Mouse (Mus musculus): ENCODE measurements around the gene Ncor2. TPM values are rescaled to one million over a fixed set of nuclear protein-coding genes. Genes with fewer than 3 reads are reported as not detected.

Gene Ncor2
- total RNA-seq, 2 experiments from 2014 or later = 0.91 to 37.3 TPM

DNA sequence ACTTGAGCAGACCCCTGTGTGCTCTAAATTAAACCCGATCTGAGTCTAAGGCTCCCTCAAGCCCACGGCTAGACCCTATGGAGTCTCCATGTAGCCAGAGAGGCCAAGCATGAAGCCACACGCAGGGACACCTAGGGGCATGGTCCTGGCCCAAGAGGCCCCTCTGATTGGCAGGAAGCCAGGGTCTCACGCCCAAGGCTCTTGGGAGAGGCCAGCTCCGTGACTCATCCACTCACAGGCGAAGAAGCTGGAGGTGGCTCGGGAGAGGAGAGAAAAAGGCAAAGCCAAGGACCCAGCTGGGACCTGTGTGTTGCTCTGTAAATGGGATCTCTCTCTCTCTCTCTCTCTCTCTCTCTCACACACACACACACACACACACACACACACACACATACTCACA is 44.6 kb downstream of the Ncor2 start:
- no peak for ATAC-seq (replicated peaks; ENCODE audit: low FRiP score, poor library complexity, severe bottlenecking)

DNA sequence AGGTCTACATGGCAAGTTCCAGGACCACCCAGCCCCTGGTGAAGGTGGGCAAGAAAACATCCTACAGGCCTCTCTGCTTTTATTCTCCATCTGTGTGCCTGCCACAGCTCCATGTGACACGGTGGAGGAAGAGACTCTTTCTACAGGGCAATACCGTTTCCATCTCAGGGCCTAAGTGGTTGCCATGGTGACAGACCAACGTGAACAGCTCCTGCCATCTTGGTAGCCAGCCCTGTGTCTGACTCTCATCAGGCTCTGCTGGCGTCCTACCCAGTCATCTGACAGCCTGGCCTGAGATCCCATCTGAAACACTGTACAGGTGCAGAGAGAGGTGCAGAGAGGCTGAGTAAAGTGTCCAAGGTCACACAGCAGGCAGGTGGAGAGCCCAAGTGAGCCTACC is 45.4 kb downstream of the Ncor2 start:
- no peak for ATAC-seq (replicated peaks; ENCODE audit: low FRiP score, poor library complexity, severe bottlenecking)

DNA sequence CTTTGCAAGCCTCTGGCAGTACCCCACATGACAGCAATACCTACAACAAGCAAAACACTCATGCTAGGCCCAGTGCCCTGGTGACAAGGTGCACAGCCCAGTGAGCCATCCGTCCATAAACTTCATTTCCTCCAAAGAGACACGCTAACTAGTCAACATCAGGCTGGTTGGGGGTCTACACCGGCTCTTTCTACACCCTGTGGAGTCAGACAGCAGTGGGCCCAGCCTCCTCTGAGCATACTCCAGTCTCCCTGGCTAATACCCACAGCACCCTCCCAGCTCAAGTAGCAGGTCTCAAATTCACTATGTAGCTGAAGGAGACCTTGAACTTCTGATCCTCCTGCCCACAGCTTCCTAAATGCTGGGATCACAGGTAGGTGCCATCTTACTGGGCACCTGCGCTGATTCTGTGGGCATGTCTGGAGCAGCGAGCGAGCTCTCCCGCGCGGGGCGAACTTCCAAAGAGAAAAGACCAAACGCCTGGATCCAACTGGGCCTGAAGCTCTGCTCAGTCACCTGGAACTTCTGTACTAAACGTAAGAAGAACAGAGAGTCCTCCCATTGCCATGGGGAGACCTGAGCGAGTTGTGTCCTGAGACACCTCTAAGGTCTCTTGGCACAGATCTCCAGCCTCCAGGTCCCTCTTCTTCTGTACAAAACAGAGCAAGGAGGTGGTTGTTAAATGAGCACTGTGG is 46.3 kb downstream of the Ncor2 start:
- no peak for ATAC-seq (replicated peaks; ENCODE audit: low FRiP score, poor library complexity, severe bottlenecking)

GRCm38 (mm10) chr5:125132069-125132468 is 47.0 kb downstream of the Ncor2 start:
- ATAC-seq (replicated peaks; ENCODE audit: low FRiP score, poor library complexity, severe bottlenecking) = no peak

DNA sequence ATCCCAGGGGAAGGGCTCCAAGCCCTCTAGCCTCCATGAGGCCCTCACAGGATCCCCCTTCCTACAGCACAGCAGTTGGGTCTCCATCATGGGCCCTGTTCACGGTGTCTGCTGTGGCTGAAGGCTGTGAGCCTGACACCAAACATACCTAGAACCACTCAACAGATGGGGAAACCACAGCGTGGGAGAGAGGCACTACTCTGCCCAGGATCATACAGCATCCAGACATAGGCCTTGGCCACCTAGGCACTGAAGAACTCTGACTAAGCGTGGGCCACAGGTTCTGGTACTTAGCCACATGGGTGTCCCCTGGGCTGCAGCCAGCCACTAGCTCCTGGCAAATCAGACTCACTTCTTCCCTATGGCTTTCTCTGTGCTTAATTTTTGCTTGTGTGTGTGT is 48.6 kb downstream of the Ncor2 start:
- ATAC-seq (replicated peaks; ENCODE audit: low FRiP score, poor library complexity, severe bottlenecking) = no peak

GRCm38 (mm10) chr5:125128939-125129385 is 50.1 kb downstream of the Ncor2 start:
- ATAC-seq (replicated peaks; ENCODE audit: low FRiP score, poor library complexity, severe bottlenecking) = no peak

GRCm38 (mm10) chr5:125127920-125128319 is 51.1 kb downstream of the Ncor2 start:
- no peak for ATAC-seq (replicated peaks; ENCODE audit: low FRiP score, poor library complexity, severe bottlenecking)

- ATAC-seq (replicated peaks; ENCODE audit: low FRiP score, poor library complexity, severe bottlenecking) = no peak
Observed at GRCm38 (mm10) chr5:125127426-125127825, 51.6 kb downstream of the Ncor2 start.

- no peak for ATAC-seq (replicated peaks; ENCODE audit: low FRiP score, poor library complexity, severe bottlenecking)
Observed at GRCm38 (mm10) chr5:125125966-125126464, 53.0 kb downstream of the Ncor2 start.

- no peak for ATAC-seq (replicated peaks; ENCODE audit: low FRiP score, poor library complexity, severe bottlenecking)
Observed at GRCm38 (mm10) chr5:125125219-125125618, 53.8 kb downstream of the Ncor2 start.

DNA sequence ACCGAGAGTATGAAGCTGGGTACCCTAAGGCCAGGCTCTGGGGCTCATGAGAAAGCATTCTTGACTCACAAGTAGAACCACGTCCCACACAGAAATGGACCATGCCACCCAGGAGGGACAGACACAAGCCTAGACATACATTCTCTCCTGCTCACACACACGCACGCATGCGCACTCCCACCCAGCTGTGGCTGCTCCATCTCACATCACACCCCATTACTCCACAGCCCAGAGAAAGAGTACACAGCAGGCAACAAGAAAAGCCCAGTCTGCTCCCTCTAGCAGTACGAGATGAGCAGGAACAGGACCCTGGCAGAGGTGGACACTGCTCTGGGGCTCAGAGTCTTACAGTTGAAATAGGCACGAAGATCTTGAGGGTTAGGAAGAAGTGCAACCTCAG is 55.0 kb downstream of the Ncor2 start:
- ATAC-seq (replicated peaks; ENCODE audit: low FRiP score, poor library complexity, severe bottlenecking) = no peak

DNA sequence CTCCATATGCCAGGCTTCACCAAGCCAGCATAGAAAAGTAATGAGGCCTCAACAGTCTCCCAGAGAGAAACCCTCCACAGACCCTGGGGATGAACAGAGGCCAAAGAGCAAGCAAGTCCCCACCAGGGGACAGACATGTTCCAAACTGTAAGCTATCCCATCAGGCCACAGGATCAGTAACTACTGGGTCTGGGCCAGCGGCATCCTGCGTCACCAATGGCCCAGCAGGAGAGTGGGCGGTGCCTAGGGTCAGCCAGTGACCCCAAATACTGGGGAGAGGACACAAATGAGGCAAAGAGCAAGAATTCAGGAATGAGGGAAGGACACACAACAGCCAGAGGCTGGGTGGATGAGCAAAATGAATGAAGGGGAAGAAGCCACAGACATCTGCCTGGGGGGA is 55.8 kb downstream of the Ncor2 start:
- ATAC-seq (replicated peaks; ENCODE audit: low FRiP score, poor library complexity, severe bottlenecking) = no peak

GRCm38 (mm10) chr5:125122546-125122945 is 56.5 kb downstream of the Ncor2 start:
- ATAC-seq (replicated peaks; ENCODE audit: low FRiP score, poor library complexity, severe bottlenecking) = no peak

DNA sequence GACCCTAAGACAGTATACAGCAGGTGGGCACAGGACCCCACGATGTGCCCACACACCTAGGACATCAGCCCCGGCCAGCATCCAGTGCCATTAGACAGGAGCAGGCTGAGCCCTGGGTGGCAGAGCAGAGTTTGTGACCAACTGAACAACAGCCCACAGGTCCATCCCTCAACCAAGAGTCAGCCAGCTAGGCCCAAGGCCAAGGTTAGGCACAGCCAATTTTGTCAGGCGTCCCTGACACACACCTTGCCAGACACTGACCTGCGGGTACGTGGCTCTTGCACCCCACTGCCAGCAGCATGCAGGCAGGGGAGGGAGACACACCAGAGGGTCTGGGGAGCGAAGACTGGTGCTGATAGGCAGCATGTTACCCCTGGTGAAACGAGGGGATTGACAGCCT is 57.0 kb downstream of the Ncor2 start:
- ATAC-seq (replicated peaks; ENCODE audit: low FRiP score, poor library complexity, severe bottlenecking) = no peak

DNA sequence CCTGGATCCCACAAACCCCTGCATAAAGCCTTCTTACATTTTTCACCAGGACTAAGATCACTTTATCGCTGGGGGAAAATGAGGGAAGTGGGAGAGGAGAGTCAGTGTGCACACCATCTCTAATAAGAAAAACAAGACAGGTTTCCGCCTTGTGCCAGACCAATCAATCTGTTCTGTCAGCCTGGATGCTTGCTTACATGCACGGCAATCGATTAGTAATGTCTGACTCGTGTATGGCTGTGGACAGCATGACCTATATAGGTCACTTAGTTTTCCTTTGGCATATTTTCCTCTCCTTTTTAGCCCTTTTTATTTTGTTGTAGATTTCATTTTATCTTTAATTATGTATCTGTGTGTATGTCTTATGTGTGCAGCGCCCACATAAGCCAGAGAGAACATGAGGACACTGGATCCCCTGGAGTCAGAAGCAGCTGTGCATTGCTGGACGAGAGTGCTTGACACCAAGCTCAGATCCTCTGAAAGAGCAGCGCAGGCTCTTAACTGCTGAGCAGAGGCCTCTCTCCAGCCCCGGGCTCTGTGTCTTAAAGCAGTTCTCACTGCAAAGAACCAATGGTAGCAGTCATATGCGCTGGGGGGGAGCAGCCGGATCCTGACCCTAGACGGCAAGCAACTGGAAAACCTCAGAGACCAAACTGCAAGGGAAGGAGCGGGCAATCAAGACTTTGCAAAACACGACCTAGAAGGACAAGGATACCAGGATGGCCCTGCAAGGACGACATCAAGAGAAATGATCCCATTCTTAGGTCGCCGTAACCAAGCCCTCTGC is 58.3 kb downstream of the Ncor2 start:
- no peak for ATAC-seq (replicated peaks; ENCODE audit: low FRiP score, poor library complexity, severe bottlenecking)

DNA sequence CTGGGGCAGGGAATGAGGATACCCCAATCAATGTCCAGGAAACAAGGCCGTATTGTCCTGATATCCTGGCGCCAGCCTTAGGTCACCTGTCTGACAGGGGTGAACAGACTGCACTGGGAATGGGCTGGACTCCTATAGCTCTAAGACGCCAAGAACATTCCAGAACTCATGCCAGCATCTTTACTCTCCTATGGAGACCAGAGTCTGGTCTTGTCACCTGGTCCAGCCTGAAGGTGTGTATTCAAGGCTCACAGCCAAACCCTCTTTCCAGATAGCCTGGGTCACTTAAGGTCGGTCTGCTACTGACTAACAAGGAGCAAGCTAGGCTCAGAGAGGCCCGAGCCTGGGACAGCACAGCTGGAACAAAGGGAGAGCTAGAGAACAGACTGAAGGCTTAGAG is 61.8 kb downstream of the Ncor2 start:
- ATAC-seq (replicated peaks; ENCODE audit: low FRiP score, poor library complexity, severe bottlenecking) = no peak

DNA sequence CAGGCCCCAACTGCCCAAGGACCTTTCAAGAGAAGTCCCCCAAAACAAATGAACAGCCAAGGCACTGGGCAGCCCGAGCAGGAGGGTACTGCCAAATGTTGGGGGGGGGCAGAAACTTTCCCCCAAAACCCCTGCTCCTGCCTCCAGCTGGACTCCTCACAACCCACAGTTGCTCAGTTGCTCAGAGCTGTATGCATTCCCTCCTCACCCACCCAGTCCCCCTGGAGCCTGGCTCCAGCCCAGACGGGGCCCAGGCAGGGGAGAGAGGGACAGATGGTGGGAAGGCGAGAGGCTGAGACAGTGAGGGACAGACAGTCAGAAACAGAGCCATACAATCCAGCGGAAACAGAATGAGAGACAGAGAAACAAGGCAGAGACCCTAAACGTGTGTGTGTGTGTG is 66.0 kb downstream of the Ncor2 start:
- no peak for ATAC-seq (replicated peaks; ENCODE audit: low FRiP score, poor library complexity, severe bottlenecking)

- ATAC-seq (replicated peaks; ENCODE audit: low FRiP score, poor library complexity, severe bottlenecking) = no peak
Observed at GRCm38 (mm10) chr5:125112588-125112987, 66.4 kb downstream of the Ncor2 start.

DNA sequence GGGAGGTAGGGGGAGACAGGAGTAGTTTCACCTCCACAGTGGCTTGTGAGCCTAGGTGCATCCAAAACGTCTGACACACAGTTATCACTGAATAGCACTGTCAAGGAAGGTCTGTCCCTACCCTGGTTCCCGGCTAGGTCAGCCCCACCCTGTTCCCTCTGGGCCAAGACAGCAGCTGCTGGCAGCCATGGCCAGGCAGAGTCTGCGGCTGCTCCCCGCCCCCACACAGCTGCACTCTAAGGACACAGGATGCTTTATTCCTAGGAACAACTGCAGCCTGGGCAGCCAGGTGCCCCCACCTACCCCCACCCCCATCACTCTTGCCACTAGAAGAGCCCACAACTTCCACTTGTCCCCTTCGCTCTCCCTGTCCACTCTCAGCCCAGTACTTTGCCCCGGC is 67.9 kb downstream of the Ncor2 start:
- ATAC-seq (replicated peaks; ENCODE audit: low FRiP score, poor library complexity, severe bottlenecking) = no peak

DNA sequence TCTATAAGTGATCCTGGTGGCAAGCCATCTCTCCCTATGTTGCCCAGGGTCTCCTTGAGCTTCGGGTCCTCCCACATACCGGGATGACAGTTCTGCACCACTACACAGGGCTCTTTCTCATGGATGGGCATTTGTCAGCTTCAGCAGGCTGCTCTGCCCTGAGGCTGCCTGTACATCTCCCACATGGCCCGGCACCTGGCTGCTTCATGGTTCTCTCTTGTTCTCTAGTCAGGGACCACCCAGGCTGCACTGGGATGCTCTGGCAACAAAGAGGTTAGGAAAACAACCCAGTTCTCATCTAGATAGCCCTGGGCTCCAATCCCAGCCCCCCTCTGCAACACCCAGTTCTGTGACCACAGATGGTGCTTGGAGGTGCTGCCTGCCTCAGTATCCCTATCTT is 68.3 kb downstream of the Ncor2 start:
- no peak for ATAC-seq (replicated peaks; ENCODE audit: low FRiP score, poor library complexity, severe bottlenecking)

DNA sequence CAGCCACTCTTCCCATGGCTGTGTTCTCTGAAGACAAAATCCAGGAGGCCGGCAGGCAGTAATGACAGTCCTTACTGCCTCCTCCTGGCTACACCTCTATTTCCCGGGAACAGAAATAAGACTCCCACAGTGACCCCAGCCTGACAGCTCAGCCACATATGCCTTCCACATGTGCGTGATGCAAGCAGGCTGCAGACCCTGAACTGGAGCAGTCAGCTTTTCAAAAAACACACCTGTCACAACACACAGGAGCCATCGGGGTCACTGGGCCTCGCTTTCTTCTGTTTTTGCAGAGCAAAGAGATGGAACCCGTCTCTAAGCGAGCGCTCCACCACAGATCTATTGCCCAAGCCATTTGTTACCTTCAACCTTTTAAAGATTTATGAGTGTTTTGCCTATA is 68.8 kb downstream of the Ncor2 start:
- no peak for ATAC-seq (replicated peaks; ENCODE audit: low FRiP score, poor library complexity, severe bottlenecking)
